Mouse (Mus musculus) heart, postnatal 4 days (tissue): ENCODE data around the gene Pgpep1. TPM values are rescaled to one million over a fixed set of nuclear protein-coding genes. Genes with fewer than 3 reads are reported as not detected.

Experiments used
- DNase-seq: peaks from one replicate; pipeline ENCODE4 v3.0.0; 2021
- total RNA-seq, 2 experiments: library from RNA; stranded (reverse); gene quantifications; 2 replicates each; pipeline ENCODE4 v1.2.3; 2021

Pgpep1 gene
- total RNA-seq, 2 experiments from 2014 or later, result 32.2 to 38.4 TPM

DNA sequence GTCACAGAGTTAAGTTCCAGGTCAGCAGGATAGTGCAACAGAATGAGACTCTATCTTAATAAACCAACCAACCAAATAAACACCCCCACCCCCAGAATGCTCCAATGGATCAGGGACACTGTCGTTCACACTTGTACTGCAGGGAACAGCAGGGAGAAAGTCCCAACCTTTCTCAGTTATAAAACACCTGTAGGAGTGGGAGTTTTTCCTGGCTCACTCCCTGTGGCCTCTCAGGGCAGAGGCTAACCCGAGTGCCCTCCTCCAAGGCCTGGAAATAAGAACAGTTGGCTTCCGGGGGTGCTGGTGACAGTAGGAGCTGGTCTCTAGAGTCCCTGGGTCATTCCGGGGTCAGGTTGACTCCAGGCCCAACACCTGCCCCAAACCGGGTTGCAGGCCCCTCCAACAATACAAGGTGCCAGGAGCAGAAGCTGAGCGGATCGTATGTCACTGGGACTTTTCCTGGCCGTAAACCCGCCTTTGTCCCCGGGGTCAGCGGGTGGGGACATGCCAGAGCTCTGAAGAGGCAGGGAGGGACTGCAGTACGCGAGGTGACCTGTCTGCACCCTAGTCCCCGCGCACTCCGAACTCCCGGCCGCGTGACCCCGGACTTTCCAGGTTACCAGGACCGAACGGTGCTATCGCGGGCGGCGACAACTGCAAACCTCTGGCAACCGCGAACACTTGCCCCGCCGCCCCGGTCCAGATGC, 1.1 kb downstream of the Pgpep1 start:
- DNase-seq, result no peak

DNA sequence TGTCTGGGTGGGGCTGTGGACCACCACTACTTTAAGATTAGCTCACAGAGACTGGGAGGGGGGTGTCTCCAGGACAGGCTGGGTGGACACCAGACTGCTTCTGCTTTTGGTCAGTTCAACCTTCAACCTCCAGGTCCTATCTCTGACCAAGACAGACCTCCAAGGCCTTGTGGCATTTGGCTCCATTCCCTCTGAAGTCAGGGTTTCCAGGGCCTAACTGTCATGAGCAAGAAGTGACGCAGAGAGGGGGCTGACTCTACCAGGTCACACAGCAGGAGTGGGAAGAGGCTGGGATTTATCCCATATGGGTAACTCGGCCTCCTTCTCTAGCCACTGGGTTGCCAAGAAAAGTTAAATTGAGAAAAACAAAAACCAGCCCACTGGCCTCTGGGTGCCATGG, 2.4 kb downstream of the Pgpep1 start:
- DNase-seq, result no peak

DNA sequence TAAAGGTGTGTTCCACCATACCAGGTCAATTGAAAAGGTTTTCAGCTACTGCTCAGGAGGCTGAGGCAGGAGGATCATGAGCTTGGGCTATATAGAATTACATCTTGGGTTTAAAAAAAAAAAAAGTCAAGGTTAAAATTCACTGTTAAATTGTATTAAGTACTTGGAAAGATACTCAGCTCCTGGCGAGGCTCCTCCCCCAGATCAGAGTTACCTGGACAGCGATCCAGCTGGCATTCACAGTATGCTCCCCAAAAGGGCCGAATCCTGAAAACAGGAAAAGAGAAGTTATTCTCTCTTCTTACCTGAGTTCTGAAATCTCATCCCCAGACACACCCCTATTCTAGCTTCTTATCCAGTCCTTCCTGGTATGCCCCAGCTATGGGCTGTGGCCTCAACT, 3.0 kb downstream of the Pgpep1 start:
- DNase-seq, result no peak

GRCm38 (mm10) chr8:70656193-70656790, 3.9 kb downstream of the Pgpep1 start:
- DNase-seq, result no peak

GRCm38 (mm10) chr8:70655469-70655868, 4.7 kb downstream of the Pgpep1 start:
- no peak for DNase-seq

DNA sequence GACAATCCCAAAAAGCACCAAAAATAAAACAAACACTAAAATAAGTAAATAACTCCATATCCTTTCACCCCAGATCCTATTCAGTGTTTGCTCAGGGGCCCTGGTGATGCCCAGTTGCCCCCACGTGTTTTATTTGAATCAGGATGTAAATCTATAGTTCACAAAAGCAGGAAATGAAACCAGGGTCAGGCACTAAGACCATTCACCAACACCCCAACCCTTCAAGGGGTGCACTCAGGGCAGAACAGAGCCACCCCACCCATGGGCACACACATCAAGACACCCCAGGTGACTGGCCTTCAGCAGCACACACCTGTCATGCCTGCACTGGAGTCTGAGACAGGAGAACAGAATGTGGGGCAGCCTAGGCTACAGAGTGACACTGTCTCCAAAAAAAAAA, 6.1 kb downstream of the Pgpep1 start:
- no peak for DNase-seq

- peak; percentile 78 for DNase-seq
Observed at GRCm38 (mm10) chr8:70653226-70653625, 7.0 kb downstream of the Pgpep1 start.

DNA sequence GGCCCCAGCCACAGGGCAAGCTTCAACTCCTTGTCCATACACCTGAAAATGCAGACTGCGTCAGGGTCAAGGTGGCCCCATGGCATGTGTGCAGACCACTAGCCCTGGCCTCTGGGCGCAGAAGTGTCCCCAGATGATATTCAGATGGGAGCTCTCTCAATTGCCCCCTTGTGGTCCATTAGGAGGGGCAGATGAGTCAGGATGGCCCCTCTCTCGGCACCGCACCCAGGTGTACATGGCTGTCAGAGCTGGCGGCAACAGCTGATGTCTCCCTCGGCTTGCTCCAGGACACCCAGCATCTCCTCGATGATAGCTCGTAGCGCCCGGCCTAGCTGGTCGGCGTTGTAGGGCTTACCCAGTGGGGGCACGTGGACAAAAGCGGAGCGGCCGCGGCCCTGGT, 9.8 kb downstream of the Pgpep1 start:
- no peak for DNase-seq

GRCm38 (mm10) chr8:70649324-70649723, 10.9 kb downstream of the Pgpep1 start:
- peak; percentile 94 for DNase-seq

GRCm38 (mm10) chr8:70648921-70649320, 11.3 kb downstream of the Pgpep1 start:
- DNase-seq, result no peak

GRCm38 (mm10) chr8:70648164-70648442, 12.1 kb downstream of the Pgpep1 start:
- DNase-seq, result no peak

DNA sequence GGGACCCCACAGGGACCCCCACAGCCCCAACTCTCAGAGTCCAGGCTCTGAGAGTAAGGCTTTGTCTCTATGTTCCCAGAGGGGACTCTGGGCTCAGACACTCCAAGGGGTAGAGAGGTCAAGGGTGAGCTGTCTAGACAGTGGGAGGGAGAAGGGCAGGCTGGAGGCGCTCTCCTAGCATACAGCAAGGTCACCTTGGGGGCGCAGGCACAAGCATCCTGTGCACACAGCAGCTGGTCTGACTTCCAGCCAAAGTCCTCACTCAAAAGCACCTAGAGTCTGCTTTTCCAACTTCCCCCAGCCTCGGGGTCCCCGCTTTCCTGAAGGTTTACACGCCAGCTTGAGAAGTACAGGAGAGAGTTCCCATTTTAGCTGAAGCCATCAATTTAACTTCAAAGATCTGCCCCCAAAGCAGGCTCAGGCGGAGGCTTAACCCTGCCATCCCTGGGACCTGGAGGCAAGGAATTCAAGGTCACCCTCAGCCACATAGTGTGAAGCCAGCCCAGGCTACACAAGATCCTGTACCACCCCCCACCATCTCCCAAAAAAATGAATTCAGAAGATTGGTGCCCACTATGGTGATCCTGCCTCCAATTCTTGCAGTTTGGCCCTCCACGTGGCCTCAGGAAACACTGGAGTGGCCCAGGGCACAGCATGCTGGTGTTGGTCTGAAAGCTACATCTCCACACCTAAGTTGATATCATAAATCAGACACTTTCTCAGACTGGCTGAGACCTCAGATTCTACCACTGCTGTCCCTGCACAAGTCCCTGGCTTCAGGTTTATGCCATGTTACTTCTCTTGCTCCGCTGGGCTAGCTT, 12.6 kb downstream of the Pgpep1 start:
- DNase-seq, result peak; percentile 45

DNA sequence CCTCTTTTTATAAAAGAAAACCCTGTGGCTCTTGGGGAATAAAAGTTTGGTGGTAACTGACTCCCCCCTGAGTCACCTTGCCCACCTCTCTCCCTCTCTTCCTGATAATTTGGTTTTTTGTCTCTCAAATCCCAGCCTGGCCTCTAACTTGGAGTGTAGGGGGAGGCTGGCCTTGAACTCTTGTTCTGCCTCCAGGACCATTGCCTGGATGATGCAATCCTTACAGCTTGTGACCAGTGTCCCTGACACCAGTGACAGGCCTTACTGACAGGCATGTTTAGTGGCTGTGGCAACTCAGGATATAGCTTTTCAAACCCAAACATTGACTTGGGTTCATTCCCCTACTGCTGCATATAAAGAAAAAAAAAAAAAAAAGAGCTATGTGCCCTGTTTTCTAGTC, 13.4 kb downstream of the Pgpep1 start:
- no peak for DNase-seq

DNA sequence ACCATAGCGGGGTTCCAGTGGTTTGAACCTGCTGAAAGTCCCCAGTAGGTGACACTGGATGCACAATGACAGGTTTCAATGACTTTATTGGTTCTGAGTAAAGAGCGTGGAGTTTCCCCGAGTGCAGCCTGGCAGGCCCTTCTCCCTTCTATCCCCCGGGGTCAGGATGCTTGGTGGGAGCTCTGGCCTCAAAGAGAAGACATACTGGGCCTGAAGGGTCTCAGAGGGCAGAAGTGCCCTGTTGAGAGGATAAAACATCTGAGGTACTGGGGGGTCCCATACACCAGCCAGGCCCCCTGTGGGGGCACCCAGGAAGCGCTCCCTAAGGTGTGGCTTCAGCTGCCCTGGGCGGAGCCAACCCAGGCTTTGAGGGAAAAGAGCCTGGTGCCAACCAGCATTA, 13.8 kb downstream of the Pgpep1 start:
- DNase-seq, result no peak

GRCm38 (mm10) chr8:70645501-70646224, 14.5 kb downstream of the Pgpep1 start:
- peak; percentile 35 for DNase-seq

DNA sequence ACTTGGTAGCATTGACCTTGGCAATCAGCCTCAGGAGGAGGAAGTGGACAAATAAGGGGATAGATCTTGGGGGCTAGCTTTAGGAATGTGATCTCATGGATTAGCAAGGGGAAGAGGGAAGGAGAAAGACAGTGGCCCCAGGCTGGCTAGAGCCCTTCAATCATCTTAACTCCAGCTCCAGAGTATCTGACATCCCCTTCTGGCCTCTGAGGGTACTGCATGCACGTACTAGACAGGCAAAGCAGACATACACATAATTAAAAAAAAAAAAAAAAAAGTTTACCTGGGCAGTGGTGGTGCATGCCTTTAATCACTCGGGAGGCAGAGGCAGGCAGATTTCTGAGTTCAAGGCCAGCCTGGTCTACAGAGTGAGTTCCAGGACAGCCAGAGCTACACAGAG, 16.1 kb downstream of the Pgpep1 start:
- peak; percentile 47 for DNase-seq

GRCm38 (mm10) chr8:70643019-70643418, 17.2 kb downstream of the Pgpep1 start:
- no peak for DNase-seq

GRCm38 (mm10) chr8:70638752-70639151, 21.4 kb downstream of the Pgpep1 start:
- no peak for DNase-seq

GRCm38 (mm10) chr8:70636838-70637237, 23.4 kb downstream of the Pgpep1 start:
- no peak for DNase-seq

DNA sequence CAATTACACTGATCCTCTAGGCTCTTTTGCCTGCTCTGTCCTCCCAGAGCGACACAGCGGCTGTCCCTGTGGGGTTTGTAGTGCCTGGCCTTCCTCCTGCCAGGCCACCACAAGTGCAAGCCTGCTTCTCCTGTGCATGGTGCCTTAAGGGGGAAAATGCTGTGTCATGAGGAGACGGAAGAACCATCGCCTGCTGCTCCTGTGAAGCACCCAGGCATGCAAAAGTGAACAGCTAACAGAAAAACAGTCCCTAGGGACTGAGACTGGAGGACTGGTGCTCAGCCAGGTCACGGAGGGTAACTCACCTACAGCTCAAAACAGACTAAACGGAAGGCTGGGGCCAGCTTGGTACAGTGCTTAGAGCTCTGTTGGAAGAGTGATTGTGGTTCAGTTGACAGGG, 24.7 kb downstream of the Pgpep1 start:
- DNase-seq, result no peak

DNA sequence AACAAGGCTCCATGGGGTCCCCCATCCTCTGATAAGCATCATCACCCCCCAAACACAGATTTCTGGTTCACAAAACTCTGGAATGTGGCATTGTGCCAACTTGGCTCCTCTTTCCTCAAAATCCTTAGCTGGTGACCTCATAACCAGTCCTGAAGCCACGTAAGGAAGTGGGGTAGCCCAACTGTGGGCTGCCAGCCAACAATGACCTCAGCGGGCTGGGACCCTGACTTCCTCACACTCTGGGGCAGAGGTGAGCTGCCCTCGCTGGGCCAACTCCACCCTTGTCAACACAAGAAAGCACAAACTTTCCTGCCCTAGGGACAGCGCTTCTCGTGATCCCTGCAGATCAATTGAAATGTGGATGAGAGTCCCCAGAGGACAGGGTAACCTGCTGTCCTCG, 26.1 kb downstream of the Pgpep1 start:
- DNase-seq, result peak; percentile 93

GRCm38 (mm10) chr8:70632346-70632892, 27.8 kb downstream of the Pgpep1 start, which contains the start of gene Gdf15:
Gene Gdf15 (minus strand): TSS chr8:70632456.
- no peak for DNase-seq

- peak; percentile 76 for DNase-seq
Observed at GRCm38 (mm10) chr8:70631436-70631835, 28.8 kb downstream of the Pgpep1 start.
